Mouse (Mus musculus): ENCODE measurements at regions not wholly inside any gene's neighbourhood (a gene's known extent, or its start where the extent isn't known, plus 50 kb on each side); places are given as distances from the start of the nearest gene placed in this dataset.

DNA sequence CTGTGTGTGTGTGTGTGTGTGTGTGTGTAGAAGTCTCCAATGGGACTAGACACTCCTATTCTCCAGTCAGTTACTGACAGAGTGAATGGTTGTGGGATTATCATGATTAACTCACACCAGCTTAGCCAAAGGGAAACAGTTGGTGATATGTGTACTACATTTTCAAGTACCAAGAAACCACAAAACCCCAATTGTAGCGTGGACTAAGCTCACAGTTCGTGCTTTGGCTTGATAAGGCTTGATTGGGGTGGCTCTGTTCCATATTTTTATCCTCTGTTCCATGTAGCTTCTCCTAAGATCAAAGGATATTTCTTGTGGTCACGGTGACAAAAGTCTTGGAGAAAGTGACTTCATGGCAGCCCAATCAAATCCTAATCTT is 51.9 kb upstream of the Tab2 start:
- Histone ChIP-seq H3K4me2 (ENCODE audit: low read depth) (no peak overlapping the region), H3K4me3 (ENCODE audit: low read depth, low read length) (no peak overlapping the region), H3K27ac (ENCODE audit: low read depth, low read length) (no peak overlapping the region), H3K4me1 (ENCODE audit: insufficient read depth) (no peaks in the 10 kb centered on the region), H3K9ac (no peak overlapping the region), H3K36me3 (ENCODE audit: insufficient read depth) (no peaks in the 10 kb centered on the region), H3K9me3 (ENCODE audit: low read length) (no peaks in the 10 kb centered on the region), H3K27me3 (ENCODE audit: insufficient read depth, low read length) (no peaks in the 10 kb centered on the region)
- TF ChIP-seq CTCF (IDR thresholded peaks at IDR 0.05; ENCODE audit: low read depth) = no peak
- ATAC-seq (no peak), DNase-seq (no peak)
- WGBS = 65% methylated on average over 3 of the region's 3 CpGs

DNA sequence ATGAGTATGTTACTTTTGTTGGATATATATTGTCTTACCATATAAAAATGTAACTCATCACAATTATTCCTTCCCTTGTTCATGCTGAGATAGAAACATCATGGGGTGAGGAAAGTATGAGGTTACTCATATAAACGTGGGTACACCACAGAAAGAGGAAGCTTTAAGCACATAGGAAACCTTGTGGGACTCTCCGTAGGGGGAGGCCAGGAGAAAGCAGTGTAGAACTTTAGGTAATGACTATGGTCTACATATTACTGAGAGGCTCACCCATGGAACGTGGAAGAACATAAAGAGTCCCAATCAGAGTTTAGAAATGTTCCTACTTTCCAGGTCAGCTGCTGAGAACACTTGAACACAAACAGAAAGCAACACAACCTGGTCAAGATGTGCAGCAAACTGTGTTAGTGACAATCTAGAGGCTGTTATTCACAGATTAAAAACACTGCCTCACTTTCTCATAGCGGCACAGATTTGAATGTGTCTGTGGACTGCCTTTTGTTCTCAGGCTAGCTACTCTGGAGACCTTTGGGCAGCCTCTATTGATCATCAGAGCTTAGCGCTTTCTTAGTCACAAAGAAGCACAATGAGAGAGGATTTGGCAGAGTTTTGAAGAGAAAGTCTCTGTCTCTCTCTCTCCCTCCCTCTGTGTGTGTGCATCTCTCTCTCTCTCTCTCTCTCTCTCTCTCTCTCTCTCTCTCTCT is 51.4 kb upstream of the Tab2 start:
- ATAC-seq (no peak), DNase-seq (no peak)
- Histone ChIP-seq H3K4me1 (ENCODE audit: insufficient read depth) (no peaks in the 10 kb centered on the region), H3K27me3 (ENCODE audit: insufficient read depth, low read length) (no peaks in the 10 kb centered on the region), H3K9me3 (ENCODE audit: low read length) (no peaks in the 10 kb centered on the region), H3K9ac (no peak overlapping the region), H3K4me2 (ENCODE audit: low read depth) (no peak overlapping the region), H3K27ac (ENCODE audit: low read depth, low read length) (no peak overlapping the region), H3K4me3 (ENCODE audit: low read depth, low read length) (no peak overlapping the region), H3K36me3 (ENCODE audit: insufficient read depth) (no peaks in the 10 kb centered on the region)
- TF ChIP-seq CTCF (IDR thresholded peaks at IDR 0.05; ENCODE audit: low read depth) = no peak
- 34% methylated on average over 5 of the region's 5 CpGs for WGBS
